Mouse (Mus musculus): ENCODE results near the gene Gm14214. TPM values are rescaled to one million over a fixed set of nuclear protein-coding genes. Genes with fewer than 3 reads are reported as not detected.

The Gm14214 gene
- polyA plus RNA-seq, 1 experiment from 2014 or later = not detected

- Histone ChIP-seq H3K9ac (ENCODE audit: low read length) (no peak overlapping the region), H3K4me1 (ENCODE audit: control insufficient read depth, insufficient read depth, low read length) (no peaks in the 10 kb centered on the region), H3K36me3 (ENCODE audit: control insufficient read depth, insufficient read depth, low read length) (no peaks in the 10 kb centered on the region), H3K4me2 (ENCODE audit: low read length) (no peak overlapping the region), H3K9me3 (replicated peaks; ENCODE audit: control insufficient read depth, low read length) (no peaks in the 10 kb centered on the region), H3K27ac (ENCODE audit: low read depth, low read length) (no peak overlapping the region), H3K27me3 (replicated peaks; ENCODE audit: control insufficient read depth, insufficient read depth, low read length) (no peaks in the 10 kb centered on the region), H3K4me3 (ENCODE audit: low read depth, low read length) (no peak overlapping the region)
- 86% methylated on average over 10 of the region's 10 CpGs for WGBS
- DNase-seq (ENCODE audit: low spot score) = no peak
- ATAC-seq = no peak
Measured at GRCm38 (mm10) chr2:154742911-154743819, 26.7 kb downstream of the Gm14214 start.

- H3K4me3 ChIP-seq (ENCODE audit: low read depth, low read length) = no peak overlapping the region
- no peaks in the 10 kb centered on the region for H3K9me3 ChIP-seq (replicated peaks; ENCODE audit: control insufficient read depth, low read length)
- WGBS = 89% methylated on average over 5 of the region's 5 CpGs
- H3K27ac ChIP-seq (ENCODE audit: low read depth, low read length) = no peak overlapping the region
- ATAC-seq = no peak
- no peaks in the 10 kb centered on the region for H3K27me3 ChIP-seq (replicated peaks; ENCODE audit: control insufficient read depth, insufficient read depth, low read length)
- no peaks in the 10 kb centered on the region for H3K36me3 ChIP-seq (ENCODE audit: control insufficient read depth, insufficient read depth, low read length)
- H3K9ac ChIP-seq (ENCODE audit: low read length) = no peak overlapping the region
- no peak overlapping the region for H3K4me2 ChIP-seq (ENCODE audit: low read length)
- no peaks in the 10 kb centered on the region; the same call in 1 of the 2 replicates for H3K4me1 ChIP-seq (ENCODE audit: control insufficient read depth, insufficient read depth, low read length)
- DNase-seq (ENCODE audit: low spot score) = no peak
Measured at GRCm38 (mm10) chr2:154738621-154739020, 31.2 kb downstream of the Gm14214 start.

GRCm38 (mm10) chr2:154735986-154736385 lies 33.8 kb downstream of the Gm14214 start:
- ATAC-seq = no peak
- no peak overlapping the region for H3K9ac ChIP-seq (ENCODE audit: low read length)
- no peaks in the 10 kb centered on the region for H3K27me3 ChIP-seq (replicated peaks; ENCODE audit: control insufficient read depth, insufficient read depth, low read length)
- no peak overlapping the region for H3K4me2 ChIP-seq (ENCODE audit: low read length)
- H3K4me3 ChIP-seq (ENCODE audit: low read depth, low read length) = no peak overlapping the region
- no peaks in the 10 kb centered on the region for H3K9me3 ChIP-seq (replicated peaks; ENCODE audit: control insufficient read depth, low read length)
- no peak for DNase-seq (ENCODE audit: low spot score)
- H3K4me1 ChIP-seq (ENCODE audit: control insufficient read depth, insufficient read depth, low read length) = no peaks in the 10 kb centered on the region; the same call in 1 of the 2 replicates
- H3K27ac ChIP-seq (ENCODE audit: low read depth, low read length) = no peak overlapping the region
- no peaks in the 10 kb centered on the region for H3K36me3 ChIP-seq (ENCODE audit: control insufficient read depth, insufficient read depth, low read length)
- 87% methylated on average over 7 of the region's 7 CpGs for WGBS

GRCm38 (mm10) chr2:154735416-154735815 lies 34.4 kb downstream of the Gm14214 start:
- no peak overlapping the region for H3K9ac ChIP-seq (ENCODE audit: low read length)
- 75% methylated on average over 7 of the region's 7 CpGs for WGBS
- ATAC-seq (no peak), DNase-seq (ENCODE audit: low spot score) (no peak)
- no peaks in the 10 kb centered on the region for H3K36me3 ChIP-seq (ENCODE audit: control insufficient read depth, insufficient read depth, low read length)
- H3K4me1 ChIP-seq (ENCODE audit: control insufficient read depth, insufficient read depth, low read length) = no peaks in the 10 kb centered on the region; the same call in 1 of the 2 replicates
- no peak overlapping the region for H3K27ac ChIP-seq (ENCODE audit: low read depth, low read length)
- H3K4me2 ChIP-seq (ENCODE audit: low read length) = no peak overlapping the region
- H3K27me3 ChIP-seq (replicated peaks; ENCODE audit: control insufficient read depth, insufficient read depth, low read length) = no peaks in the 10 kb centered on the region
- H3K9me3 ChIP-seq (replicated peaks; ENCODE audit: control insufficient read depth, low read length) = no peaks in the 10 kb centered on the region
- no peak overlapping the region for H3K4me3 ChIP-seq (ENCODE audit: low read depth, low read length)

GRCm38 (mm10) chr2:154734977-154735376 lies 34.9 kb downstream of the Gm14214 start:
- H3K9ac ChIP-seq (ENCODE audit: low read length) = no peak overlapping the region
- no peaks in the 10 kb centered on the region for H3K36me3 ChIP-seq (ENCODE audit: control insufficient read depth, insufficient read depth, low read length)
- no peak overlapping the region for H3K27ac ChIP-seq (ENCODE audit: low read depth, low read length)
- whole genome bisulfite sequencing = 26% methylated on average over 9 of the region's 9 CpGs
- ATAC-seq (0 out of 2 replicates have a peak, but pooled peaks have one; percentile 29), DNase-seq (ENCODE audit: low spot score) (peak; percentile 58)
- no peak overlapping the region for H3K4me3 ChIP-seq (ENCODE audit: low read depth, low read length)
- H3K4me1 ChIP-seq (ENCODE audit: control insufficient read depth, insufficient read depth, low read length) = no peaks in the 10 kb centered on the region; the same call in 1 of the 2 replicates
- no peaks in the 10 kb centered on the region for H3K9me3 ChIP-seq (replicated peaks; ENCODE audit: control insufficient read depth, low read length)
- H3K4me2 ChIP-seq (ENCODE audit: low read length) = no peak overlapping the region
- H3K27me3 ChIP-seq (replicated peaks; ENCODE audit: control insufficient read depth, insufficient read depth, low read length) = no peaks in the 10 kb centered on the region

- no peak overlapping the region for H3K4me3 ChIP-seq (ENCODE audit: low read depth, low read length)
- no peak overlapping the region for H3K9ac ChIP-seq (ENCODE audit: low read length)
- DNase-seq (ENCODE audit: low spot score) (no peak), ATAC-seq (no peak)
- no peaks in the 10 kb centered on the region for H3K36me3 ChIP-seq (ENCODE audit: control insufficient read depth, insufficient read depth, low read length)
- H3K27me3 ChIP-seq (replicated peaks; ENCODE audit: control insufficient read depth, insufficient read depth, low read length) = no peaks in the 10 kb centered on the region
- H3K4me1 ChIP-seq (ENCODE audit: control insufficient read depth, insufficient read depth, low read length) = no peaks in the 10 kb centered on the region; the same call in 1 of the 2 replicates
- WGBS = 82% methylated on average over 9 of the region's 9 CpGs
- no peak overlapping the region for H3K27ac ChIP-seq (ENCODE audit: low read depth, low read length)
- H3K4me2 ChIP-seq (ENCODE audit: low read length) = no peak overlapping the region
- no peaks in the 10 kb centered on the region for H3K9me3 ChIP-seq (replicated peaks; ENCODE audit: control insufficient read depth, low read length)
Measured at GRCm38 (mm10) chr2:154732503-154733141, 37.2 kb downstream of the Gm14214 start.

GRCm38 (mm10) chr2:154731916-154732315 lies 37.9 kb downstream of the Gm14214 start:
- Histone ChIP-seq H3K4me1 (ENCODE audit: control insufficient read depth, insufficient read depth, low read length) (no peaks in the 10 kb centered on the region; the same call in 1 of the 2 replicates), H3K9ac (ENCODE audit: low read length) (no peak overlapping the region), H3K27me3 (replicated peaks; ENCODE audit: control insufficient read depth, insufficient read depth, low read length) (no peaks in the 10 kb centered on the region), H3K4me3 (ENCODE audit: low read depth, low read length) (no peak overlapping the region), H3K4me2 (ENCODE audit: low read length) (no peak overlapping the region), H3K27ac (ENCODE audit: low read depth, low read length) (no peak overlapping the region), H3K9me3 (replicated peaks; ENCODE audit: control insufficient read depth, low read length) (no peaks in the 10 kb centered on the region), H3K36me3 (ENCODE audit: control insufficient read depth, insufficient read depth, low read length) (no peaks in the 10 kb centered on the region)
- no peak for DNase-seq (ENCODE audit: low spot score)
- 47% methylated on average over 2 of the region's 2 CpGs for WGBS
- ATAC-seq = no peak

GRCm38 (mm10) chr2:154730841-154731240 lies 39.0 kb downstream of the Gm14214 start:
- no peak for ATAC-seq
- Histone ChIP-seq H3K27me3 (replicated peaks; ENCODE audit: control insufficient read depth, insufficient read depth, low read length) (no peaks in the 10 kb centered on the region), H3K36me3 (ENCODE audit: control insufficient read depth, insufficient read depth, low read length) (no peaks in the 10 kb centered on the region), H3K4me3 (ENCODE audit: low read depth, low read length) (no peak overlapping the region), H3K4me2 (ENCODE audit: low read length) (no peak overlapping the region), H3K4me1 (ENCODE audit: control insufficient read depth, insufficient read depth, low read length) (no peaks in the 10 kb centered on the region; the same call in 1 of the 2 replicates), H3K27ac (ENCODE audit: low read depth, low read length) (no peak overlapping the region), H3K9ac (ENCODE audit: low read length) (no peak overlapping the region), H3K9me3 (replicated peaks; ENCODE audit: control insufficient read depth, low read length) (no peaks in the 10 kb centered on the region)
- no peak for DNase-seq (ENCODE audit: low spot score)
- WGBS = 72% methylated on average over 3 of the region's 3 CpGs

GRCm38 (mm10) chr2:154729737-154730136 lies 40.1 kb downstream of the Gm14214 start:
- H3K4me2 ChIP-seq (ENCODE audit: low read length) = no peak overlapping the region
- no peak for ATAC-seq
- DNase-seq (ENCODE audit: low spot score) = no peak
- no peak overlapping the region for H3K4me3 ChIP-seq (ENCODE audit: low read depth, low read length)
- H3K9me3 ChIP-seq (replicated peaks; ENCODE audit: control insufficient read depth, low read length) = no peaks in the 10 kb centered on the region
- no peaks in the 10 kb centered on the region; the same call in 1 of the 2 replicates for H3K4me1 ChIP-seq (ENCODE audit: control insufficient read depth, insufficient read depth, low read length)
- WGBS = 82% methylated on average over 3 of the region's 3 CpGs
- no peaks in the 10 kb centered on the region for H3K27me3 ChIP-seq (replicated peaks; ENCODE audit: control insufficient read depth, insufficient read depth, low read length)
- no peak overlapping the region for H3K27ac ChIP-seq (ENCODE audit: low read depth, low read length)
- no peak overlapping the region for H3K9ac ChIP-seq (ENCODE audit: low read length)
- H3K36me3 ChIP-seq (ENCODE audit: control insufficient read depth, insufficient read depth, low read length) = no peaks in the 10 kb centered on the region
